Mouse (Mus musculus) neural tube, embryonic 12.5 days (tissue): ENCODE measurements around the gene Natd1. TPM values are rescaled to one million over a fixed set of nuclear protein-coding genes. Genes with fewer than 3 reads are reported as not detected.

ENCODE experiments used
- ATAC-seq: fragments of 200-750 bp; cut with Nextera tagmentation; 2 replicates; pipeline ENCODE4 v1.8.0; 2017; ENCODE audit warnings: low read depth, mild to moderate bottlenecking, moderate TSS enrichment, moderate library complexity; ENCODE audit not compliant: low FRiP score
- H3K27ac ChIP-seq: fragments of 300-500 bp; sonication (generic); 2 replicates; pipeline ENCODE4 v1.5.1; 2016
- H3K27me3 ChIP-seq: fragments of 300-500 bp; sonication (generic); replicated peaks from 2 replicates; pipeline ENCODE4 v1.6.1; 2016; ENCODE audit warnings: mild to moderate bottlenecking
- H3K36me3 ChIP-seq: fragments of 300-500 bp; sonication (generic); 2 replicates; pipeline ENCODE4 v1.6.1; 2016; ENCODE audit warnings: mild to moderate bottlenecking
- H3K4me1 ChIP-seq: fragments of 300-500 bp; sonication (generic); 2 replicates; pipeline ENCODE4 v1.6.1; 2016
- H3K4me2 ChIP-seq: fragments of 300-500 bp; sonication (generic); replicated peaks from 2 replicates; pipeline ENCODE4 v1.6.1; 2016; ENCODE audit warnings: mild to moderate bottlenecking
- H3K4me3 ChIP-seq: fragments of 300-500 bp; sonication (generic); 2 replicates; pipeline ENCODE4 v1.5.1; 2016
- H3K9ac ChIP-seq: fragments of 300-500 bp; sonication (generic); 2 replicates; pipeline ENCODE4 v1.6.1; 2016; ENCODE audit warnings: mild to moderate bottlenecking
- H3K9me3 ChIP-seq: fragments of 300-500 bp; sonication (generic); 2 replicates; pipeline ENCODE4 v1.6.1; 2016; ENCODE audit warnings: mild to moderate bottlenecking
- WGBS: fragments of 180-500 bp; shearing (Covaris S2); methylation state at CpG from one replicate; pipeline ENCODE4 v1.1.7; 2016; 5-methylcytosine and 5-hydroxymethylcytosine counted together
- polyA plus RNA-seq: library from polyadenylated mRNA; unstranded; fragments of >200 nt; fragmentation: Nextera tagmentation; extraction: Ambion mirVana; gene quantifications from 2 replicates; pipeline ENCODE4 v1.2.1, GENCODE M21; 2016

Natd1 gene
- polyA plus RNA-seq, 1 experiment from 2014 or later: 27.2 TPM

- Histone ChIP-seq H3K4me1 (no peaks in the 10 kb centered on the region), H3K9me3 (no peaks in the 10 kb centered on the region), H3K4me3 (no peak overlapping the region), H3K4me2 (no peak overlapping the region), H3K36me3 (peaks cover 51% of the 10 kb centered on the region), H3K9ac (no peak overlapping the region), H3K27me3 (no peaks in the 10 kb centered on the region), H3K27ac (no peak overlapping the region)
- no peak for ATAC-seq
- 75% methylated on average over 3 of the region's 3 CpGs for WGBS
Measured at GRCm38 (mm10) chr11:60856587-60856986, 58.0 kb downstream of the Natd1 start.

Other genes with a start within 250 kb of the Natd1 start
- gene Llgl1, start 215.0 kb downstream of the Natd1 start, polyA plus RNA-seq: 99.8 and 101 TPM in 2 replicates
- 71.4 and 72.8 TPM in 2 replicates for gene Flii, start 187.5 kb downstream of the Natd1 start, polyA plus RNA-seq
- gene Mief2, start 186.4 kb downstream of the Natd1 start, polyA plus RNA-seq: 17.5 and 19.5 TPM in 2 replicates
- 14.0 and 15.9 TPM in 2 replicates for gene Top3a, start 137.4 kb downstream of the Natd1 start, polyA plus RNA-seq
- gene Smcr8, start 137.2 kb downstream of the Natd1 start, polyA plus RNA-seq: 7.6 and 8.6 TPM in 2 replicates
- 23.4 and 24.8 TPM in 2 replicates for gene Shmt1, start 103.0 kb downstream of the Natd1 start, polyA plus RNA-seq
- 24.7 and 26.5 TPM in 2 replicates for gene Dhrs7b, start 84.1 kb downstream of the Natd1 start, polyA plus RNA-seq
- 52.3 and 53.0 TPM in 2 replicates for gene Tmem11, start 35.5 kb downstream of the Natd1 start, polyA plus RNA-seq
- gene Map2k3, start 17.3 kb upstream of the Natd1 start, polyA plus RNA-seq: 40.7 and 41.7 TPM in 2 replicates
- 7.4 and 10.3 TPM in 2 replicates for gene Kcnj12, start 107.8 kb upstream of the Natd1 start, polyA plus RNA-seq
- gene Tnfrsf13b, start 212.0 kb upstream of the Natd1 start, polyA plus RNA-seq: 1.2 TPM in 2 replicates